Mouse (Mus musculus): ENCODE measurements around the gene Cox10.

DNA sequence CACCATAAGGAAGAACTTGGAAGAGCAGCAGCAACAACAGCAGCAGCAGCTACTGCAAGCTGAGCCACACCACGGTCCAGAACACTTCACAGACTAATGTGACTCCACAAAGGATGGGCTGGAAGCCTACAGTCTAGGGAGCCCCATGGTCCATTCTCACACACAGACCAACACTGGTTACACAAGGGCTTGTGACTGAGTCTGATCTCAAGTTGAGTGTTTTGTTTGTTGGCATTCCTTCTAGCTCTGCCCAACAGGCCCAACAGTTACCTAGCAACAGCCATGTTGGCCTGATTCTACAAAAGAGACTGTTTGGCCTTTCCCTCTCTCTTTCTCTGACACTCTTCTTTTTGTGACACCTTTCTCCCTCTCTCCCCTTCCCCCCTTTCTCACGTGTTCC, 105.3 kb downstream of the Cox10 start:
- TF ChIP-seq CTCF (IDR thresholded peaks at IDR 0.05; ENCODE audit: extremely low read depth, insufficient read depth, low read length) (no peak), POLR2A (IDR thresholded peaks at IDR 0.05; ENCODE audit: extremely low read depth, insufficient read depth, low read length) (no peak)

Measured in cortical plate, adult 2 months (tissue).